23 mouse cellular contexts compared by ENCODE assay signal in genomic region chr3:51600728-51601127, GRCm38 (mm10). TPM values are rescaled to one million over a fixed set of nuclear protein-coding genes. Genes with fewer than 3 reads are reported as not detected.
"Had no signal": no experiment of that assay in that cellular context is flagged by ENCODE, and none has a peak within 500 bp of the region (broad histone marks: within the 10 kb centered on the region; RNA-seq: fewer than 3 reads in every experiment).

No protein-coding gene starts in this region.

- H3K4me2 ChIP-seq: heart, embryonic 12.5 days; hindbrain, embryonic 12.5 days; hindbrain, embryonic 14.5 days; intestine, embryonic 15.5 days; limb, embryonic 12.5 days; liver, embryonic 11.5 days had no signal

- ATAC-seq: hindbrain, embryonic 16.5 days; inflammation-experienced regulatory T-cells, adult 6 months; intestine, embryonic 15.5 days; intestine, postnatal 0 days had no signal

- H3K9me3 ChIP-seq: hindbrain, embryonic 10.5 days; hindbrain, embryonic 12.5 days; intestine, embryonic 15.5 days; limb, embryonic 10.5 days; limb, embryonic 12.5 days had no signal

- H3K4me1 ChIP-seq: heart, embryonic 12.5 days; hindbrain, embryonic 12.5 days; intestine, embryonic 15.5 days; limb, embryonic 10.5 days had no signal

- H3K4me3 ChIP-seq: heart, adult 2 months; heart, embryonic 12.5 days; hindbrain, embryonic 10.5 days; hindbrain, embryonic 12.5 days; intestine, embryonic 15.5 days; layer of hippocampus, adult 2 months; left cerebral cortex, adult 2 months; limb, embryonic 10.5 days; limb, embryonic 12.5 days had no signal

- H3K9ac ChIP-seq: heart, embryonic 12.5 days; hindbrain, embryonic 12.5 days; hindbrain, embryonic 14.5 days; intestine, embryonic 15.5 days; limb, embryonic 12.5 days had no signal

- H3K27me3 ChIP-seq: heart, embryonic 12.5 days; hindbrain, embryonic 12.5 days; intestine, embryonic 15.5 days; limb, embryonic 12.5 days had no signal

- DNase-seq: gastrocnemius, postnatal 14 days; heart, adult 2 months; heart, postnatal 10 days; heart, postnatal 4 days; kidney, adult 18-20 months; kidney, adult 8-10 months; kidney, postnatal 10 days; kidney, postnatal 25 days; kidney, postnatal 4 days; liver had no signal

- H3K27ac ChIP-seq: heart, adult 2 months; hindbrain, embryonic 10.5 days; hindbrain, embryonic 12.5 days; hindbrain, embryonic 14.5 days; intestine, embryonic 15.5 days; layer of hippocampus, adult 2 months; left cerebral cortex, adult 2 months; limb, embryonic 10.5 days; limb, embryonic 12.5 days had no signal

- H3K36me3 ChIP-seq: heart, embryonic 12.5 days; hindbrain, embryonic 10.5 days; hindbrain, embryonic 12.5 days; intestine, embryonic 15.5 days; limb, embryonic 10.5 days; limb, embryonic 12.5 days had no signal

RNA-seq across cellular contexts. Expression of gene Mgst2, which starts 59.4 kb away (rescaled TPM):
- polyA plus RNA-seq: hindbrain, embryonic 10.5 days had no signal
